Mouse (Mus musculus) kidney, postnatal 0 days (tissue): Measurements from ENCODE around the gene Acat3. TPM values are rescaled to one million over a fixed set of nuclear protein-coding genes. Genes with fewer than 3 reads are reported as not detected.
"Not testable (repeated sequence)": the region's sequence is repeated elsewhere in the genome, so short reads cannot be mapped to it uniquely, and the experiment has no call there.

Source experiments
- ATAC-seq: fragments of 200-750 bp; cut with Nextera tagmentation; replicated peaks from 2 replicates; pipeline ENCODE4 v1.8.0; 2017; ENCODE audit warnings: low read depth, moderate number of reproducible peaks, moderate TSS enrichment, moderate library complexity; ENCODE audit not compliant: low FRiP score
- DNase-seq: peaks from one replicate; pipeline ENCODE4 v3.0.0-alpha.2; 2016; ENCODE audit warnings: low spot score
- H3K27ac ChIP-seq: fragments of 300-500 bp; sonication (generic); 2 replicates; pipeline ENCODE4 v1.5.1; 2014; ENCODE audit warnings: mild to moderate bottlenecking
- H3K27me3 ChIP-seq: fragments of 300-500 bp; sonication (generic); 2 replicates; pipeline ENCODE4 v1.6.1; 2014; ENCODE audit warnings: low read length, mixed read lengths; ENCODE audit not compliant: insufficient read depth
- H3K36me3 ChIP-seq: fragments of 300-500 bp; sonication (generic); 2 replicates; pipeline ENCODE4 v1.6.1; 2014; ENCODE audit warnings: low read length, mixed read lengths; ENCODE audit not compliant: insufficient read depth
- H3K4me1 ChIP-seq: fragments of 300-500 bp; sonication (generic); replicated peaks from 2 replicates; pipeline ENCODE4 v1.6.1; 2014; ENCODE audit warnings: antibody characterized with exemption, low read length, mixed read lengths; ENCODE audit not compliant: insufficient read depth
- H3K4me2 ChIP-seq: fragments of 300-500 bp; sonication (generic); 2 replicates; pipeline ENCODE4 v1.6.1; 2014; ENCODE audit warnings: mild to moderate bottlenecking, low read length, moderate library complexity, mixed read lengths
- H3K4me3 ChIP-seq: fragments of 300-500 bp; sonication (generic); replicated peaks from 2 replicates; pipeline ENCODE4 v1.5.1; 2014; ENCODE audit warnings: low read depth, low read length
- H3K9ac ChIP-seq: fragments of 300-500 bp; sonication (generic); 2 replicates; pipeline ENCODE4 v1.6.1; 2014; ENCODE audit warnings: low read depth, low read length
- H3K9me3 ChIP-seq: fragments of 300-500 bp; sonication (generic); replicated peaks from 2 replicates; pipeline ENCODE4 v1.6.1; 2016; ENCODE audit warnings: low read length, inconsistent platforms, mixed read lengths
- CTCF ChIP-seq: IDR thresholded peaks from 2 replicates; pipeline ENCODE4 v1.5.1; 2016; ENCODE audit warnings: antibody characterized with exemption, low read depth, mild to moderate bottlenecking, moderate library complexity
- WGBS: fragments of 180-500 bp; shearing (Covaris S2); extraction: QIAGEN DNeasy Blood & Tissue Kit; methylation state at CpG from one replicate; pipeline ENCODE4 v1.1.7; 2014; 5-methylcytosine and 5-hydroxymethylcytosine counted together
- polyA plus RNA-seq: library from polyadenylated mRNA; unstranded; fragments of >200 nt; fragmentation: Nextera tagmentation; extraction: Ambion mirVana; gene quantifications from 2 replicates; pipeline ENCODE4 v1.2.1, GENCODE M21; 2015

Gene Acat3
- 4.4 and 5.4 TPM in 2 replicates for polyA plus RNA-seq

DNA sequence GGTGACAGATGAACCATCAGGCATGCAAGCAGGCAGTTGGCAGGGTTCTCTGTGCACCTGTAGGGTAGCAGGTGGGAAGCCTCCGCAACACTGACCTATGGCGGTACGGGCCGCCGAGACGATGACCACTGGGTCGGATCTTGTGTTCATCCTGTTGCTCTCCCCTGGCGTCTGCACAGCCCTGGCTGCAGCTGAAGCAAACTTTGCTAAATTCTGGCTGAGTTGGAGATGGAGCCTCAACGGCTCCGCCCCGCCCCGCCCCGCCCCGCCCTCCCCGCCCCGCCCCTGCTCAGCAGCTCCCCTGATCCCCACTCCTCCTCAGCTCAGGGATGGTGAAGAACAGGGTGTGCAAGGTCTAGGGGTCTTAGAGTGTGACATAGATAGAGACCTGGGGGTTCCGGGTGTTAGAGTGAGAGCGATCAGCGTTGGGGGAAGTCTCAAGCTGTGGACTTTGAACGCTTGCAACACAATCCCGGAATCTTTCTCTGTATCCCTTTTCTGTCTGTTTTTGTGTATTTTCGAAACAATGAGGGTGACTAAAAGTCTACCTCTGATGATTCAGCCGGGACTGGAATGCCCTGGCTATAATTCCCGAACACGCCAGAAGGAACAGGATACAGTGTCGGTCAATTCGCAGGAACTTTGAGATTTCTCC, at the start of gene Acat3:
Gene Acat3 (minus strand): TSS at position 450 of the 655 bp plus-strand sequence.
- peak; percentile 51 for ATAC-seq
- peak within 1 kb of the TSS; percentile 39 for H3K9ac ChIP-seq
- peak within 1 kb of the TSS; percentile 63 for H3K4me2 ChIP-seq
- peak within 1 kb of the TSS; percentile 28 for H3K4me3 ChIP-seq
- H3K9me3 ChIP-seq = no peaks in the 10 kb centered on the region
- WGBS = 11% methylated on average over 27 of the region's 27 CpGs
- no peaks in the 10 kb centered on the region for H3K27me3 ChIP-seq
- peak; percentile 53 for DNase-seq
- no peaks in the 10 kb centered on the region for H3K4me1 ChIP-seq
- no peak for TF ChIP-seq CTCF
- H3K27ac ChIP-seq = peak within 1 kb of the TSS; percentile 57
- H3K36me3 ChIP-seq = peaks cover 12% of the 10 kb centered on the region; the same call in 1 of the 2 replicates

DNA sequence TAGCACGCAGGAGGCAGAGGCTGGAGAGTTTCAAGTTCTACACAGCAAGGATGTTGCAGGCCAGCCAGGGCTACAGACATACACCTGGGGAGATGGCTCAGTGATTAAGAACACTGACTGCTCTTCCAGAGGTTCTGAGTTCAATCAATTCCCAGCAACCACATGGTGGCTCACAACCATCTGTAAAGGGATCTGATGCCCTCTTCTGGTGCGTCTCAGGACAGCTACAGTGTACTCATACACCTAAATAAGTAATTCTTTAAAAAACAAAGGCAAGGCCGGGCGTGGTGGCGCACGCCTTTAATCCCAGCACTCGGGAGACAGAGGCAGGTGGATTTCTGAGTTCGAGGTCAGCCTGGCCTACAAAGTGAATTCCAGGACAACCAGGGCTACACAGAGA, 47.7 kb upstream of the Acat3 start:
- H3K27ac ChIP-seq, H3K4me1 ChIP-seq, H3K4me2 ChIP-seq, H3K27me3 ChIP-seq, H3K4me3 ChIP-seq, H3K9me3 ChIP-seq, ATAC-seq, H3K9ac ChIP-seq, DNase-seq: not testable (repeated sequence)
- TF ChIP-seq CTCF = peak; percentile 32
- H3K36me3 ChIP-seq = peaks cover 14% of the 10 kb centered on the region; the same call in 1 of the 2 replicates
- WGBS = 96% methylated on average over 8 of the region's 8 CpGs

GRCm38 (mm10) chr17:12983988-12984387, 43.6 kb upstream of the Acat3 start:
- H3K4me2 ChIP-seq = no peak overlapping the region
- peaks cover 36% of the 10 kb centered on the region for H3K36me3 ChIP-seq
- no peak overlapping the region for H3K27ac ChIP-seq
- TF ChIP-seq CTCF = no peak
- ATAC-seq (no peak), DNase-seq (no peak)
- H3K4me3 ChIP-seq = no peak overlapping the region
- no peaks in the 10 kb centered on the region for H3K4me1 ChIP-seq
- 78% methylated on average over 2 of the region's 2 CpGs for WGBS
- no peak overlapping the region for H3K9ac ChIP-seq
- no peaks in the 10 kb centered on the region for H3K9me3 ChIP-seq
- H3K27me3 ChIP-seq = no peaks in the 10 kb centered on the region

- no peak for ATAC-seq
- Histone ChIP-seq H3K36me3 (peaks cover 35% of the 10 kb centered on the region), H3K27ac (no peak overlapping the region), H3K4me1 (no peaks in the 10 kb centered on the region), H3K4me3 (no peak overlapping the region), H3K27me3 (no peaks in the 10 kb centered on the region), H3K4me2 (no peak overlapping the region), H3K9ac (no peak overlapping the region), H3K9me3 (no peaks in the 10 kb centered on the region)
- TF ChIP-seq CTCF = no peak
- DNase-seq = no peak
- 97% methylated on average over 1 of the region's 1 CpGs for WGBS
Measured at GRCm38 (mm10) chr17:12978546-12978945, 38.1 kb upstream of the Acat3 start.

GRCm38 (mm10) chr17:12973851-12974250, 33.5 kb upstream of the Acat3 start:
- Histone ChIP-seq H3K36me3 (peaks cover 19% of the 10 kb centered on the region; the same call in 1 of the 2 replicates), H3K9ac (no peak overlapping the region)
- WGBS = 83% methylated on average over 2 of the region's 2 CpGs

GRCm38 (mm10) chr17:12967173-12967572, 26.8 kb upstream of the Acat3 start:
- Histone ChIP-seq H3K36me3 (0 out of 2 replicates have a peak, but pooled peaks cover 20% of the 10 kb centered on the region), H3K27me3 (no peaks in the 10 kb centered on the region), H3K4me2 (no peak overlapping the region), H3K4me3 (no peak overlapping the region), H3K27ac (no peak overlapping the region), H3K4me1 (no peaks in the 10 kb centered on the region), H3K9me3 (no peaks in the 10 kb centered on the region), H3K9ac (no peak overlapping the region)
- TF ChIP-seq CTCF = no peak
- ATAC-seq (no peak), DNase-seq (no peak)
- 84% methylated on average over 2 of the region's 2 CpGs for WGBS

More at GRCm38 (mm10) chr17:12973851-12974250, 33.5 kb upstream of the Acat3 start:
- Histone ChIP-seq H3K4me2 (no peak overlapping the region), H3K4me1 (no peaks in the 10 kb centered on the region), H3K4me3 (no peak overlapping the region), H3K27ac (no peak overlapping the region), H3K9me3 (no peaks in the 10 kb centered on the region), H3K27me3 (no peaks in the 10 kb centered on the region)
- no peak for TF ChIP-seq CTCF
- ATAC-seq = no peak
- no peak for DNase-seq
